Mouse (Mus musculus): ENCODE results near the gene Galr2. TPM values are rescaled to one million over a fixed set of nuclear protein-coding genes. Genes with fewer than 3 reads are reported as not detected.

The Galr2 gene
- polyA plus RNA-seq, 1 experiment from 2014 or later: 0.55 TPM

DNA sequence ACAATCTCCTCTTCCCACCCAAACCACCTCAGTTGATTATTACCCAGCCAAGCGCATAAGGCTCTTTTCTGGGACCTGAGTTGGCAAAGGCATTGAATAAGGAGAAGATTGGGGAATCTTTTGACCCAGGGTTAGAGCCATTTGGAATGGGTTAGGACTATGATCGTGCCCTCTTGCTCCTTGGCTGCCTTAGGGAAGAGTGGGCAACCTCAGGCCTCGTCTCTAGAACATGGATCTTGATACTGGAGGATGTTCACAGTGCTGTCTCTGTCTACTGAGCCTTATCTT lies 52.2 kb downstream of the Galr2 start:
- peak overlapping the region; percentile 45 for H3K27ac ChIP-seq
- H3K9me3 ChIP-seq (ENCODE audit: control insufficient read depth, low read length): no peaks in the 10 kb centered on the region
- 0 out of 2 replicates have a peak overlapping the region, but pooled peaks have one; percentile 1 for H3K9ac ChIP-seq
- peaks cover 57% of the 10 kb centered on the region for H3K4me1 ChIP-seq (replicated peaks; ENCODE audit: control insufficient read depth, insufficient read depth, low read length)
- 58% methylated on average over 3 of the region's 3 CpGs for WGBS
- peak overlapping the region; percentile 98 for H3K4me2 ChIP-seq (replicated peaks)
- DNase-seq (ENCODE audit: low spot score): no peak
- peak overlapping the region; percentile 45; the same call in 1 of the 2 replicates for H3K4me3 ChIP-seq (replicated peaks; ENCODE audit: low read length)
- H3K27me3 ChIP-seq (ENCODE audit: control insufficient read depth, insufficient read depth, low read length): peaks cover 18% of the 10 kb centered on the region
- H3K36me3 ChIP-seq (replicated peaks; ENCODE audit: control insufficient read depth, insufficient read depth): no peaks in the 10 kb centered on the region
- ATAC-seq (ENCODE audit: low FRiP score): no peak

Other genes starting within 250 kb of the Galr2 start
- gene Unc13d, start 203.0 kb upstream of the Galr2 start, polyA plus RNA-seq (2014; fragmentation: Nextera tagmentation; extraction: Ambion mirVana): 0.75 and 0.83 TPM in 2 replicates
- gene Wbp2, start 193.9 kb upstream of the Galr2 start, polyA plus RNA-seq (2014; fragmentation: Nextera tagmentation; extraction: Ambion mirVana): 164 and 183 TPM in 2 replicates
- 9.4 and 10.6 TPM in 2 replicates for gene Trim47, start 153.7 kb upstream of the Galr2 start, polyA plus RNA-seq (2014; fragmentation: Nextera tagmentation; extraction: Ambion mirVana)
- gene Trim65, start 149.8 kb upstream of the Galr2 start, polyA plus RNA-seq (2014; fragmentation: Nextera tagmentation; extraction: Ambion mirVana): 2.7 and 2.9 TPM in 2 replicates
- 79.4 and 83.1 TPM in 2 replicates for gene Mrpl38, start 142.1 kb upstream of the Galr2 start, polyA plus RNA-seq (2014; fragmentation: Nextera tagmentation; extraction: Ambion mirVana)
- gene Fbf1, start 112.8 kb upstream of the Galr2 start, polyA plus RNA-seq (2014; fragmentation: Nextera tagmentation; extraction: Ambion mirVana): 43.0 and 45.4 TPM in 2 replicates
- 80.7 and 88.0 TPM in 2 replicates for gene Ten1, start 82.1 kb upstream of the Galr2 start, polyA plus RNA-seq (2014; fragmentation: Nextera tagmentation; extraction: Ambion mirVana)
- gene Acox1, start 81.9 kb upstream of the Galr2 start, polyA plus RNA-seq (2014; fragmentation: Nextera tagmentation; extraction: Ambion mirVana): 67.5 and 75.7 TPM in 2 replicates
- 0.62 and 0.64 TPM in 2 replicates for gene Evpl, start 42.9 kb upstream of the Galr2 start, polyA plus RNA-seq (2014; fragmentation: Nextera tagmentation; extraction: Ambion mirVana)
- gene Srp68, start 6.7 kb upstream of the Galr2 start, polyA plus RNA-seq (2014; fragmentation: Nextera tagmentation; extraction: Ambion mirVana): 52.0 and 54.0 TPM in 2 replicates
- 115 and 118 TPM in 2 replicates for gene Exoc7, start 26.3 kb downstream of the Galr2 start, polyA plus RNA-seq (2014; fragmentation: Nextera tagmentation; extraction: Ambion mirVana)
- 13.1 and 16.2 TPM in 2 replicates for gene Foxj1, start 54.5 kb downstream of the Galr2 start, polyA plus RNA-seq (2014; fragmentation: Nextera tagmentation; extraction: Ambion mirVana)
- gene Rnf157, start 132.1 kb downstream of the Galr2 start, polyA plus RNA-seq (2014; fragmentation: Nextera tagmentation; extraction: Ambion mirVana): 68.5 and 75.5 TPM in 2 replicates
- gene Ubald2, start 153.2 kb downstream of the Galr2 start, polyA plus RNA-seq (2014; fragmentation: Nextera tagmentation; extraction: Ambion mirVana): 61.4 and 67.6 TPM in 2 replicates
- 0.09 TPM in 1 of 2 replicates, not detected in the other for gene Qrich2, start 185.3 kb downstream of the Galr2 start, polyA plus RNA-seq (2014; fragmentation: Nextera tagmentation; extraction: Ambion mirVana)
- 162 and 173 TPM in 2 replicates for gene Prpsap1, start 213.3 kb downstream of the Galr2 start, polyA plus RNA-seq (2014; fragmentation: Nextera tagmentation; extraction: Ambion mirVana)
- 4.0 and 4.1 TPM in 2 replicates for gene Sphk1, start 250.0 kb downstream of the Galr2 start, polyA plus RNA-seq (2014; fragmentation: Nextera tagmentation; extraction: Ambion mirVana)